Mouse (Mus musculus) neural tube, embryonic 15.5 days (tissue): ENCODE data around the gene Dazap1. TPM values are rescaled to one million over a fixed set of nuclear protein-coding genes. Genes with fewer than 3 reads are reported as not detected.
"Not testable (repeated sequence)": the region's sequence is repeated elsewhere in the genome, so short reads cannot be mapped to it uniquely, and the experiment has no call there.

Experiments
- ATAC-seq: fragments of 200-750 bp; cut with Nextera tagmentation; 2 replicates; pipeline ENCODE4 v1.8.0; 2017; ENCODE audit warnings: mild to moderate bottlenecking, moderate TSS enrichment, moderate library complexity; ENCODE audit not compliant: low FRiP score
- H3K27ac ChIP-seq: fragments of 300-500 bp; sonication (generic); replicated peaks from 2 replicates; pipeline ENCODE4 v1.5.1; 2015; ENCODE audit warnings: mild to moderate bottlenecking, inconsistent platforms
- H3K27me3 ChIP-seq: fragments of 300-500 bp; sonication (generic); replicated peaks from 2 replicates; pipeline ENCODE4 v1.6.1; 2015; ENCODE audit warnings: inconsistent platforms
- H3K36me3 ChIP-seq: fragments of 300-500 bp; sonication (generic); 2 replicates; pipeline ENCODE4 v1.6.1; 2015; ENCODE audit warnings: inconsistent platforms
- H3K4me1 ChIP-seq: fragments of 300-500 bp; sonication (generic); 2 replicates; pipeline ENCODE4 v1.6.1; 2015; ENCODE audit warnings: inconsistent platforms
- H3K4me2 ChIP-seq: fragments of 300-500 bp; sonication (generic); 2 replicates; pipeline ENCODE4 v1.6.1; 2015; ENCODE audit warnings: inconsistent platforms, mild to moderate bottlenecking, moderate library complexity
- H3K4me3 ChIP-seq: fragments of 300-500 bp; sonication (generic); replicated peaks from 2 replicates; pipeline ENCODE4 v1.5.1; 2015; ENCODE audit warnings: mild to moderate bottlenecking, inconsistent platforms
- H3K9ac ChIP-seq: fragments of 300-500 bp; sonication (generic); replicated peaks from 2 replicates; pipeline ENCODE4 v1.6.1; 2015; ENCODE audit warnings: mild to moderate bottlenecking, inconsistent platforms
- H3K9me3 ChIP-seq: fragments of 300-500 bp; sonication (generic); replicated peaks from 2 replicates; pipeline ENCODE4 v1.6.1; 2016; ENCODE audit warnings: inconsistent platforms
- WGBS: fragments of 180-500 bp; shearing (Covaris S2); methylation state at CpG from one replicate; pipeline ENCODE4 v1.1.7; 2015; ENCODE audit warnings: mixed read lengths; 5-methylcytosine and 5-hydroxymethylcytosine counted together
- polyA plus RNA-seq: library from polyadenylated mRNA; unstranded; fragments of >200 nt; fragmentation: Nextera tagmentation; extraction: Ambion mirVana; gene quantifications from 2 replicates; pipeline ENCODE4 v1.2.1, GENCODE M21; 2015

Gene Dazap1
- polyA plus RNA-seq, 1 experiment from 2014 or later, result 48.6 TPM

- H3K4me1 ChIP-seq, result peaks cover 16% of the 10 kb centered on the region
- no peak for ATAC-seq
- no peak overlapping the region for H3K4me3 ChIP-seq
- H3K27ac ChIP-seq, result no peak overlapping the region
- no peaks in the 10 kb centered on the region for H3K9me3 ChIP-seq
- peaks cover 96% of the 10 kb centered on the region for H3K36me3 ChIP-seq
- H3K4me2 ChIP-seq, result no peak overlapping the region
- H3K27me3 ChIP-seq, result no peaks in the 10 kb centered on the region
- 91% methylated on average over 4 of the region's 4 CpGs for WGBS
- H3K9ac ChIP-seq, result no peak overlapping the region
Observed at GRCm38 (mm10) chr10:80237020-80237419, 24.3 kb upstream of the Dazap1 start.

DNA sequence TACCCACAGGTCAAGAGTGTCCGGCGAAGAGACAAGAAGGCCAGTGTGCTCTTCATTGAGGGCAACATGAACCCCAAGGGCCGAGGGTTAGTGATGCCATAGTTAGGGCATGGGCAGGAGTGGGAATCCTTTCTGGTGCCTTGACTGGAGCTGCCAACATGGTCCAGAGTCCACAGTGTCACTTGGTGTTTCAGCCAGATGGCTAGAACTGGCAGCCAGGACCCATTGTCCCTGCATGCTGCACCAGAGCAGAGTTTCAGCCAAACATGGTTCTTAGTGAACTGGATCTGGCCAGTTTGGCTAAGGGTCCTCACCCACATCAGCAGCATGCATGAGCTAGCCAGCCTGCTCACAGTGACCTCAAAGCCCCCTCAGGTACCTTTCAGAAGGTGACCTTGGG lies 23.0 kb upstream of the Dazap1 start:
- Histone ChIP-seq H3K4me2 (no peak overlapping the region), H3K27ac (no peak overlapping the region), H3K27me3 (no peaks in the 10 kb centered on the region), H3K36me3 (peaks cover 95% of the 10 kb centered on the region), H3K4me3 (no peak overlapping the region), H3K9me3 (no peaks in the 10 kb centered on the region), H3K4me1 (peaks cover 6% of the 10 kb centered on the region; the same call in 1 of the 2 replicates), H3K9ac (no peak overlapping the region)
- 94% methylated on average over 3 of the region's 3 CpGs for WGBS
- no peak for ATAC-seq

- no peak overlapping the region for H3K4me2 ChIP-seq
- no peak overlapping the region for H3K9ac ChIP-seq
- 95% methylated on average over 6 of the region's 6 CpGs for WGBS
- no peaks in the 10 kb centered on the region for H3K27me3 ChIP-seq
- no peak overlapping the region for H3K4me3 ChIP-seq
- H3K27ac ChIP-seq, result no peak overlapping the region
- H3K36me3 ChIP-seq, result peaks cover 93% of the 10 kb centered on the region
- H3K4me1 ChIP-seq, result no peaks in the 10 kb centered on the region
- H3K9me3 ChIP-seq, result no peaks in the 10 kb centered on the region
- ATAC-seq, result no peak
Observed at GRCm38 (mm10) chr10:80239791-80240190, 21.5 kb upstream of the Dazap1 start.

DNA sequence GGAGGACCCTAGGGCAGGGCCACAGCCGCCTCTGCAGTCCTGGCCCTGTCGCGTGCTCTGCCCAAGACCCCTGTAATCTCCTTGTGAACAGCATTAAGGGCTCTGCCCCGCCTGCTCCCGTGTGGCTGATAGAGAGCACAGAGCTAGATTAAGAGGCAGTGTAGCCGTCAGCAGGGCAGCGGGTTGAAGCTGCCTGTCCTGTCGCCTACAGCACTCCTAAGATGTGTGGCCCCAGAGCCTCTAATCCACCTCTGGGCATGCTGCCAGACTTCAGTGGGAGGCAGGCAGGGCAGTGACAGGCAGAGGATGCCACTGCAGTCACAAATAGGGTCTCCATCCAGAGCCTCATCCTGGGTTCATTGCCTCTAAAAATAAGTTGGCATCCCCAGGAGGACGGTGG lies 19.2 kb upstream of the Dazap1 start:
- no peak overlapping the region for H3K4me3 ChIP-seq
- peaks cover 73% of the 10 kb centered on the region for H3K36me3 ChIP-seq
- ATAC-seq, result no peak
- WGBS, result 68% methylated on average over 9 of the region's 9 CpGs
- no peak overlapping the region for H3K9ac ChIP-seq
- H3K4me1 ChIP-seq, result peaks cover 10% of the 10 kb centered on the region
- no peaks in the 10 kb centered on the region for H3K27me3 ChIP-seq
- H3K9me3 ChIP-seq, result no peaks in the 10 kb centered on the region
- H3K27ac ChIP-seq, result no peak overlapping the region
- H3K4me2 ChIP-seq, result no peak overlapping the region

GRCm38 (mm10) chr10:80242607-80243006 lies 18.7 kb upstream of the Dazap1 start:
- Histone ChIP-seq H3K27me3 (no peaks in the 10 kb centered on the region), H3K4me2 (no peak overlapping the region), H3K9me3 (no peaks in the 10 kb centered on the region), H3K27ac (no peak overlapping the region), H3K9ac (no peak overlapping the region), H3K36me3 (peaks cover 68% of the 10 kb centered on the region), H3K4me1 (peaks cover 10% of the 10 kb centered on the region), H3K4me3 (no peak overlapping the region)
- no peak for ATAC-seq
- WGBS, result 96% methylated on average over 3 of the region's 3 CpGs

DNA sequence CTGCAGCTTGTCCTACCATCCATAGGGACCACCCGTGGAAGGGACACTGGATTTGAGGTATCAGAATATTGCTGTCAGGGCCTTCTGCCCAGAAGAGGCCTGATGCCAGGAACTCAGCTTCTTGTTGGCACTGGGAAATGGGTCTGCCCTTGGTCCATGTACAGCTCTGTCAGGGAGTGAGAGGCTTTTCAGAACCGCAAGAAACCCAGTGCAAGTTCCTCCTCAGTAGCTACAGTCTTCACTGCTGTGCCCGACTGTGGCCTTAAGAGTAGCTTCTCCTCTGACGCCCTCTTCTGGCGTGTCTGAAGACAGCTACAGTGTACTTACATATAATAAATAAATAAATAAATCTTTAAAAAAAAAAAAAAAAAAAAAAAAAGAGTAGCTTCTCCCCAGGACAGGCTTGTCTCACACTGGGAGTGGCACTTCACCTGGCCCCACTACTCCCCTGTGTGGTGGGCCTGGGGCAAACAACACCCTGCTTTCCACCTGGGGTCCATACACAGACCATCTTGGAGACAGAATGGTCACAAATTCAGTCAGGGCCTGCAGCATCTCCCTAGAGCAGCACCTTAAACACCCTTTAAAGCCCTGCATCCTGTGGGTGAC lies 16.4 kb upstream of the Dazap1 start:
- Histone ChIP-seq H3K27me3 (no peaks in the 10 kb centered on the region), H3K9ac (no peak overlapping the region), H3K9me3 (no peaks in the 10 kb centered on the region), H3K4me3 (no peak overlapping the region), H3K4me2 (no peak overlapping the region), H3K36me3 (peaks cover 45% of the 10 kb centered on the region), H3K4me1 (peaks cover 20% of the 10 kb centered on the region), H3K27ac (0 out of 2 replicates have a peak overlapping the region, but pooled peaks have one; percentile 43)
- no peak for ATAC-seq
- WGBS, result 34% methylated on average over 5 of the region's 5 CpGs

DNA sequence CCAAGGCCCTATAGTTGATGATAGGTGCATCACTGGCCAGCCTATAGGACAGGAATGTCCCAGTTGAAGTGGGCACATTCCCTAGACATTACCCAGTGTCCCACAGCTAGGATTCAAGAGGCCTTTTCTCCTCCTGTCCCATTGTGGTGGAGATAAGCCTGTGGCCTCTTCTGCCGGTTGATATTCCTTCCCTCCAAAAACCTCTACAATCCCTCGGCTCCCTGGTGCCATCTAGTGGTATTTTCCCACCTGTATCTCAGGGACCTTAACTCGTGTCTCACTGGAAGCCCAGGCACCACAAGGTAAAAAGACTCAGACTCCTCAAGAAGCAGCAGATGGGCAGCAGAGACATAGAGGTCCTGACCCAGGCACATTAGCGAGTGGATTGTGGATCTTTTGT lies 15.7 kb upstream of the Dazap1 start:
- Histone ChIP-seq H3K36me3 (peaks cover 38% of the 10 kb centered on the region), H3K9me3 (no peaks in the 10 kb centered on the region), H3K27me3 (no peaks in the 10 kb centered on the region), H3K9ac (peak overlapping the region; percentile 32; the same call in 1 of the 2 replicates), H3K4me2 (no peak overlapping the region), H3K4me1 (peaks cover 27% of the 10 kb centered on the region), H3K27ac (0 out of 2 replicates have a peak overlapping the region, but pooled peaks have one; percentile 43), H3K4me3 (no peak overlapping the region)
- WGBS, result 5% methylated on average over 4 of the region's 4 CpGs
- no peak for ATAC-seq

DNA sequence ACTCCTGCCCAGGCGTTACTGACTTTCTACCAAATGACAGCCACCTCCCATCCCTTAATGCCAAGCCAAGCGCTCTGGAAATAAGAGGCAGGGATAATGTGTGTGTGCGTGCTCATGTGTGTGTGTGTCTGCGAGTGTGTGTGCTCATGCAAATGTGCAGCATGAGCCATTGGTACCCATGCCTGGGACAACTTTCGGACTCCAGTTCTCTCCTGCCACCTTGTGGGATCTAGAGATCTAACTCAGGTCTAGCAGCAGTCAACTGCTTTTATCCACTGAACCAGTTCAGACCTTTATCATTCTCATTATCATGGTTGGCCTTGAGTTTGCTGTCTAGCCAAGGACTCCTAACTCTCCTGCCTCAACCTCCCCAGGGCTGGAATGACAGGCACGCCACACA lies 13.4 kb upstream of the Dazap1 start:
- no peak for ATAC-seq
- H3K9ac ChIP-seq, result no peak overlapping the region
- H3K4me3 ChIP-seq, result no peak overlapping the region
- peaks cover 44% of the 10 kb centered on the region for H3K4me1 ChIP-seq
- 0 out of 2 replicates have a peak overlapping the region, but pooled peaks have one; percentile 39 for H3K27ac ChIP-seq
- no peaks in the 10 kb centered on the region for H3K27me3 ChIP-seq
- peaks cover 22% of the 10 kb centered on the region for H3K36me3 ChIP-seq
- H3K9me3 ChIP-seq, result no peaks in the 10 kb centered on the region
- WGBS, result 46% methylated on average over 6 of the region's 6 CpGs
- H3K4me2 ChIP-seq, result 0 out of 2 replicates have a peak overlapping the region, but pooled peaks have one; percentile 91

- not testable (repeated sequence) for H3K9me3 ChIP-seq, H3K9ac ChIP-seq, H3K27me3 ChIP-seq, ATAC-seq
- Histone ChIP-seq H3K36me3 (peaks cover 20% of the 10 kb centered on the region), H3K4me3 (peak overlapping the region; percentile 73), H3K4me2 (peak overlapping the region; percentile 91), H3K27ac (0 out of 2 replicates have a peak overlapping the region, but pooled peaks have one; percentile 39), H3K4me1 (peaks cover 44% of the 10 kb centered on the region)
- 39% methylated on average over 3 of the region's 3 CpGs for WGBS
Observed at GRCm38 (mm10) chr10:80248437-80248836, 12.8 kb upstream of the Dazap1 start.

DNA sequence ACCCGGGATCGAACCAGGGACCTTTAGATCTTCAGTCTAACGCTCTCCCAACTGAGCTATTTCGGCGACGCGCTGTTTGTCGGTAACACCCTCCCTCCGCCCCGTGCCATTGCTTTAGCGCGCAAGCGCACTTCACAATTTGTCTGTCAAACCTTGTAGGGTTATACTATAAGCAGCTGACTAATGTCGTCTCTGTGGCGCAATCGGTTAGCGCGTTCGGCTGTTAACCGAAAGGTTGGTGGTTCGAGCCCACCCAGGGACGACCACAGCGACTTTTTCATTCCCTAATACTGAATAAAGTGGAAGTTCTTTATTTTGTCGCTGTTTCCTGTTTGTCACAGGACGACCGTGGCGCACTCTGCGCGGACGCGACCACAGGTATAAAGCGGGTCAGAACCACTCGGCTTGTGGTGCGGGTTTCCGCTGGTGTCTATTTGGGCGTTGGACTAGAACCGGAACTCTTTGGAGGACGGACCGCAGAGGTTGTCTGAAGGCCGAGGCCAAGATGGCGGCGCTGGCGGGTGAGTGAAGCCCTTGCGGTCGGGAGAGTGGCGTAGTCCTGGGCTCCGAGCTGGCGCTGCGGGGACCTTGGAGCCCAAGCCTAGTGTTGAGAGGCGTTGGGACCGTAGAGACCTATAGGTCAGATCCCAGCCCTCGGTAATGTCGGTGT lies 12.2 kb upstream of the Dazap1 start, which contains the start of gene Ndufs7:
TSS of gene Ndufs7 (plus strand) at position 151 of the 670 bp plus-strand sequence.
- peak; percentile 89 for ATAC-seq
- H3K4me2 ChIP-seq, result peak within 1 kb of the TSS; percentile 91
- under 1% methylated on average over 53 of the region's 53 CpGs for WGBS
- H3K9me3 ChIP-seq, result no peaks in the 10 kb centered on the region
- H3K4me1 ChIP-seq, result peaks cover 44% of the 10 kb centered on the region
- H3K9ac ChIP-seq, result peak within 1 kb of the TSS; percentile 75
- peak within 1 kb of the TSS; percentile 73 for H3K4me3 ChIP-seq
- H3K27me3 ChIP-seq, result no peaks in the 10 kb centered on the region
- peak within 1 kb of the TSS; percentile 92 for H3K27ac ChIP-seq
- H3K36me3 ChIP-seq, result peaks cover 20% of the 10 kb centered on the region

- H3K27ac ChIP-seq, result peak overlapping the region; percentile 92
- H3K4me3 ChIP-seq, result peak overlapping the region; percentile 73
- H3K9ac ChIP-seq, result peak overlapping the region; percentile 75
- no peak for ATAC-seq
- no peaks in the 10 kb centered on the region for H3K27me3 ChIP-seq
- no peaks in the 10 kb centered on the region for H3K9me3 ChIP-seq
- peaks cover 25% of the 10 kb centered on the region for H3K36me3 ChIP-seq
- peaks cover 43% of the 10 kb centered on the region for H3K4me1 ChIP-seq
- peak overlapping the region; percentile 91 for H3K4me2 ChIP-seq
- 43% methylated on average over 2 of the region's 2 CpGs for WGBS
Observed at GRCm38 (mm10) chr10:80250059-80250458, 11.2 kb upstream of the Dazap1 start.

DNA sequence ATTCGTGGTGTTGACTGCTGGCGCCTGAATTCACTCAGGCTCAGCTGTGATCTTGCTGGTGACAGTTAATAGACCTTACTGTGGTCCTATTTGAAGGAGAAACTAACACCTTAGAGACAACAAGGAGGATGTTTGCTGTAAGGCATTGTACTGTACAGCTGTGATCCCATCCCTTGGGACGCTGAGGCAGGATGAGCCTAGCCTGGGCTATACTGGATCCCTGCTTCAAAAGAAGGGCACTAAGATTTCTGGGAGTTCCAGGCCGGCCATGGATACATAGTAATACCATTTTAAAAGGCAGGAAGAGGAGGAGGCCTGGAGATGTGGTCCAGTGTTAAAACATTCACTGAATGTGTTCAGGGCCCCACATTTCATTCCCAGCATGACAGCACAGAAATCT lies 10.7 kb upstream of the Dazap1 start:
- ATAC-seq, result no peak
- Histone ChIP-seq H3K4me1 (peaks cover 38% of the 10 kb centered on the region), H3K27ac (no peak overlapping the region), H3K9ac (0 out of 2 replicates have a peak overlapping the region, but pooled peaks have one; percentile 75), H3K9me3 (no peaks in the 10 kb centered on the region), H3K27me3 (no peaks in the 10 kb centered on the region), H3K4me3 (peak overlapping the region; percentile 73), H3K4me2 (peak overlapping the region; percentile 91), H3K36me3 (peaks cover 30% of the 10 kb centered on the region)
- WGBS, result 86% methylated on average over 4 of the region's 4 CpGs
